Mouse (Mus musculus): Measurements from ENCODE around the gene Ppp1r13b. TPM values are rescaled to one million over a fixed set of nuclear protein-coding genes. Genes with fewer than 3 reads are reported as not detected.

Gene Ppp1r13b
- polyA plus RNA-seq, 1 experiment, result 27.8 TPM

DNA sequence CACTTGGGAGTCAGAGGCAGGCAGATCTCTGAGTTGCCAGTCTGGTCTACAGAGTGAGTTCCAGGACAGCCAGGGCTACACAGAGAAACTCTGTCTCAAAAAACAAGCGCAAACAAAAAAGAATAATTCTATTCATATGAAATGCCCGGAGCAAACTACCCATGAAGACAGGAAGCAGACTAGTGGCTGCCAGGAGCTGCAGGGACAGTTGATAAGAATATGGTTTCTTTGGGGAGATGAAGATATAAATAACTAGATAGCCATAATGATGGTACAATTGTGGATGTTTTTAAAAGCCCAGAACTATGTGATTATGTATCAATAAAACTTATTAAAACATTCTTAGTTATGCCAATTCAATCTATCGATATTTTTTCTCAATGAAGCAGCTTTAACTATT, 25.9 kb downstream of the Ppp1r13b start:
- no peak for DNase-seq (ENCODE audit: low read depth)

DNA sequence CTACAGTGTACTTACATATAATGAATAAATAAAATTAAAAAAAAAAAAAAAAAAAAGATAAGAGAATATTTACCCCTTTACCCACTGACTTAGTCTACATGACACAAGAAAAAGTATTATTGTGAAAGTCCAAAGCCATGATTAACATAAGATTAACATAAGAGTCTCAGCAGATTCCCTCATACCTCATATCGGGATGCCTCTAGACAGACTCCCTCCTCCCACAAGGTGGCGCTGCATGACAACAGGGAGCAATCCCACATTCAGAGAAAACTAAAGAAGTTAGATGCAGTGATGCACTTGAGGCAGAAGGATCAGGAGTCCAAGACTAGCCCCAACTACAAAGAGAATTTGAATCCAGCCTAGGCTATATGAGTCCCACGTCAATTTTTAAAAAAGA, 29.7 kb downstream of the Ppp1r13b start:
- peak; percentile 44 for DNase-seq (ENCODE audit: low read depth)

DNA sequence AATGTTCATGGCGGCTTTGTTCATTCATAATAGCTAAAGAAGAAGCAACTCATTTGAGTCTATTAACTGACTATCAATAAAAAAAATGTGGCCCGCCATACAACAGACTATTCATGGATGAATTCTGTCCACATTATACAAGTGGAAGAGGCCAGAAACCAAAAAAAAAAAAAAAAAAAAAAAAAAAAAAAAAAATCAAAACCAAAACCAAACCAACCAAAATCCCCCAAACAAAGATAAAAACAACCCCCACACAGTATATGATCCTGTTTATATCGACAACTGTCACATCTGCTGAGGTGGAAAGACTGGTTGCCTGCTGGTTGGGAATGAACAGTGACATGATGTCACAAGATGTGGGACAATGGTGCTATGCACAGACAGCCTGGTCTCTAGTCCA, 32.4 kb downstream of the Ppp1r13b start:
- no peak for DNase-seq (ENCODE audit: low read depth)

DNA sequence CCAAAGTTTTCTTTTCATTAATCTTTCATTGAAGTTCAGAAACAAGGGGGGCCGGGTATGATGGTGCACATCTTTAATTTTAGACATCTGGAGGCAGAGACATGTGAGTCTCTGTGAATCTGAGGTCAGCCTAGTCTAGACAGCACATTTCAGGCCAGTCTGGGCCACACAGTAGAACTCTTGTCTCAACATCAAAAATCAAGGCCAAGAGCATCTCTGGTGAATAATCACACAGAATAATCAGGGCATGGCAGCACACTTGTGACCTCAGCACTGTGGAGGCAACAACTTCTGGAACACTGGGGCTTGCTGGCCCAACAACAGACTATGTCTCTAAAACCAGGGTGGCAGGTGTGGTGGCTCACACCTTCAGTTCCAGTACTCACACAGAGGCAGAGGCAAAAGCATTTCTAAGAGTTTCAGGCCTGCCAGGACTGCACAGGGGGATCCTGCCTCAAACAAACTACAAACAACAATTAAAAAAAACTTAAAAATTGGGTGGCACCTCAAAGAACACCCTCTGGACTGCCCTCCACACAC, 33.2 kb downstream of the Ppp1r13b start:
- no peak for DNase-seq (ENCODE audit: low read depth)

DNA sequence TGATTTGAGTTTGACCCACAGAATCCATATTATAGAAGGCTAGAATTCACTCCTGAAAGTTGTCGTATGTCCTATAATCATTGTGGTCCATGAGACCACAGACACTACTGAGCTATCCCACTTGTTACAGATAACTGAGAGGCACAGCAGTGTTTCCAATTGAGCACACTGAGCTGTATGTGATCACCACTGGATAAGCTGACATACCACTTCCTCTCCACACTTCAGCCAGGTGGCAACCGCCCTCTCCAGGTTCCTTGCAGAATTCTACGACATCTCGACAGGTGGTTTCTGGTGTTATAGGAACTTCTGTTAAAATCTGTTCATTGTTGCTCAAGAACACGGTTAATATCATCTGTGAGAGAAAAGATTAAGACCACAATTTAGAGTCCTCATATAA, 35.8 kb downstream of the Ppp1r13b start:
- no peak for DNase-seq (ENCODE audit: low read depth)

GRCm38 (mm10) chr12:111870811-111871210, 37.1 kb downstream of the Ppp1r13b start:
- no peak for DNase-seq (ENCODE audit: low read depth)

DNA sequence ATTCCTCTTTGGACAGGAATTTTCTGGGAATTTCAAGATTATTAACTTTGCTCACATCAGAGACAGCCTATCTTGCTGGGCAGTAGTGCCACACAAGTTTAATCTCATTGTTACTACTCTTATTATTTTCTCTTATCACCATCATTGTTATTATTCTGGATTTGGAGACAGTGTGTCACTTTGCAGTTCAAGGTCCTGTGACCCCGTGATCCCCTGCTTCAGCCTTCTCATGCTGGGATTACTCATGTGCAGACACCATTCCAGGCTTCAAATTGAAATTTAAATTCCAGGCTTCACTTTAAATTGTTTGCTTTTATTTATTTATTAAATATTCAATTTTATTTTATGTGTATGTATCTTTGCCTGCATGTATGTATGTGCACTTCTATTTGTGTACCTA, 38.1 kb downstream of the Ppp1r13b start:
- DNase-seq (ENCODE audit: low read depth), result no peak

DNA sequence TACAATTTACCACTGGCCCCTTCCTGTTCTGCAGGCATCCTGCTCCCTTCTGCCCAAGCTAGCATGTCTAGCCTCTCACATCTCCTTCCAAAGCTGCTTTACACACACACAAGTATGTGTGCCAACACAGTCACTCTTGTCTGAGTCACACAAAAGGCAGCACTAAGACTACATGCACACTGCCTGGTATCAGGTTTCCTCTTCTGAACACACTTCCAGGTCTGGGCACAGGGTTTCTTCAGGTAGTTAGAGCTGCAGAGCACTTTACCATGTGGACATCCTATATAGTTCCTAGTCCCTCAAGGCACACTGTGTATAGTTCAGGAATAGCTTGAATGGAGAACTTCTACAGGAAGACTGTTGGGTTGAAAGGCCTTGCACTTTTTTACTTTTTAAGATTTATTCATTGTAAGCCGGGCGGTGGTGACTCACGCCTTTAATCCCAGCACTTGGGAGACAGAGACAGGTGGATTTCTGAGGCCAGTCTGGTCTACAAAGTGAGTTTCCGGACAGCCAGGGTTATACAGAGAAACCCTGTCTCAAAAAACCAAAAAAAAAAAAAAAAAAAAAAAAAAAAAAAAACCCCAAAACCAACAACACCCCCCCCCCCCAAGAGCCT, 43.6 kb downstream of the Ppp1r13b start:
- no peak for DNase-seq (ENCODE audit: low read depth)

GRCm38 (mm10) chr12:111855448-111855847, 52.5 kb downstream of the Ppp1r13b start:
- DNase-seq (ENCODE audit: low read depth), result no peak

DNA sequence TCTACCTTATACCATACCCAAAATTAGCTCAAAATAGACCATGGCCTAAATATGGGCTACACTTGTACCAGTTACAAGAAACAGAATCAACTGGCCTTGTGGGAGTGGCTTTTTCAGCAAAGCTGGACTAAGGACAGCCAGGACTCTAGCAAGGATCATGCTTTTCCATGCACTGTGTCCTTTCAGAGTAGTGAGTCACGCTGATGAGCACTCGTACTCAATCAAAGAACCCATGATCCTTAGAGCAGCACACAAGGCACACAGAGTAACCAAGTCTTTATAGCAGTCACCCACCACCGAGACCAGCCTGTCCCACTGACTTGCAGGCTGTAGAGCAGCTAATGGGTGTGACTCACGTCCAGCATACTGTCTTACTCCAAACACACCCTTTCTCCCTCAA, 54.4 kb downstream of the Ppp1r13b start:
- DNase-seq (ENCODE audit: low read depth), result no peak

DNA sequence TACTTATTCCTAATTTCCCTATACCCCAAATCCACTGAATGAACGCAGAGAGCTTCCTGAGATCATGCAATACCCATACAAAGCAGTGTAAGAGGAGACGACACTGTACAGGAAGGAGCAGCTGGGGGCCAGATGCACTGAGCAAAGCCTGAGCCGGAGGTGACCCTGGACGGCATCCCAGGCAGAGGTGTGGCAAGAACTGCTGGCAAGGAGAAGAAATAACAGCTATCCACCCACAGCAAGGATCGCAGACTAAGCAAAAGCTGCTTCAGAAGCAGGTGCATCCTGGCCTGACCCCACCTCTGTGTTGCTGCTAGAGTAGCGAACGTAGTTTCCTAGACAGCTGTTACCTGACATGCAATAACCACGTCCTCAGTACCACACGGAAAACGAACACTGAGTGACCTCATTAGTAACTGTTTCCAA, 54.9 kb downstream of the Ppp1r13b start:
- DNase-seq (ENCODE audit: low read depth), result peak; percentile 52

- no peak for DNase-seq (ENCODE audit: low read depth)
Observed at GRCm38 (mm10) chr12:111851745-111852144, 56.2 kb downstream of the Ppp1r13b start.

GRCm38 (mm10) chr12:111851235-111851634, 56.7 kb downstream of the Ppp1r13b start:
- DNase-seq (ENCODE audit: low read depth), result no peak

GRCm38 (mm10) chr12:111848300-111848798, 59.6 kb downstream of the Ppp1r13b start:
- DNase-seq (ENCODE audit: low read depth), result no peak

DNA sequence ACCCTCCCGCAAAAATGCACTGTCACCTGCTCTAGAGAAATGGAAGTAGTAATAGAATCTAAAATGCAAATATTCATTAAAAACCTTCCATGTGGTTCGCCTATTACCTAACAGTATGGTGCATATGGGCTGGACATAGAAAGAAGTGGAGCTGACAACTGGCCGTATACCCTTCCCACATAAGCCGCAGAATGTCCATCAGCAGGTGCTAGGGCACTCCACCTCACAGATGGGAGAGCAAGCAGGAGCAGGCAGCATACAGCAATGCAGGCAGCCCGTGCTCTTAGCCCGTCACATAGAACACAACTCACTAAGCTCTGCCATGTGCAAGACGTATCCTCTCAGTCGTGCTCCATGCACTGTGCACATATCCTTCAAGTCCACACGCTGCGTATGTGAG, 61.1 kb downstream of the Ppp1r13b start:
- DNase-seq (ENCODE audit: low read depth), result no peak

- no peak for DNase-seq (ENCODE audit: low read depth)
Observed at GRCm38 (mm10) chr12:111845953-111846352, 62.0 kb downstream of the Ppp1r13b start.

DNA sequence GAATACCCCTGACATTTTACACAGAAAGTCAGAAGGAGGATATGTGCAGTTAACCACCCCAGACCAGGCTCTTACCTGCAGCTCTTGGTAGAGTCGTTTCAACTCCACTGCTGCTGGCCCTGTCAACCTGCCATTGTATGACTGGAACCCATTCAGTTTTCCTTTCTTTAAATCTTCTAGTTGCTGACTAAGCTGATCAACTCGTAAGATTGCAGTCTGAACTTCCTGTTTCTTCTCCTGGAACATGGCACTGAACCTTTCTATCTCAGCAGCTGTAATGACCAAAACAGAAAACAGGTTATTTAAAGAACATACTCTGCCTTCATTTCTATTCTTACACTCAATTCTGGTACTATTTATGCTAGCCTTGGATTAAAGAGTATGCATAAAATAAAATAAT, 64.4 kb downstream of the Ppp1r13b start:
- no peak for DNase-seq (ENCODE audit: low read depth)

GRCm38 (mm10) chr12:111842565-111843433, 65.1 kb downstream of the Ppp1r13b start:
- no peak for DNase-seq (ENCODE audit: low read depth)

DNA sequence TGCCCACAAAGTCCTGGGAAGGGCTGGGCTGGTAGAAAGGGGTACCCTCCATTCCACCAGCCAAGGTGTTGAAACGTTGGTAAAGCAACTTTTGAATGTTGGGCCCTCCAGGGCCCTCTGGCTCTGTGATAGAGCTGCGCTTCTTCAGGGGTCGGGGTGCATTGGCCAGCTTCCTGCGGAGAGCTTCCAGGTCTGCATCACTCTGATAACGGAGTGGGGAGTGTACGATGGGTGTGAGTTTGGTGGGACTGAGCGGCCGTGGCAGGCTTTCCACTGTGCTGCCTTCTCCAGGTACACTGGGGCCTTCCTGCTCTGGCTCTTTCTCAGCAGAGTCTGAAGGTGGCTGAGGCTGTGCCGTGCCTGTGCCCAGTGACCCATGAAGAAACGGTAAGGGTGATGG, 74.5 kb downstream of the Ppp1r13b start:
- no peak for DNase-seq (ENCODE audit: low read depth)

DNA sequence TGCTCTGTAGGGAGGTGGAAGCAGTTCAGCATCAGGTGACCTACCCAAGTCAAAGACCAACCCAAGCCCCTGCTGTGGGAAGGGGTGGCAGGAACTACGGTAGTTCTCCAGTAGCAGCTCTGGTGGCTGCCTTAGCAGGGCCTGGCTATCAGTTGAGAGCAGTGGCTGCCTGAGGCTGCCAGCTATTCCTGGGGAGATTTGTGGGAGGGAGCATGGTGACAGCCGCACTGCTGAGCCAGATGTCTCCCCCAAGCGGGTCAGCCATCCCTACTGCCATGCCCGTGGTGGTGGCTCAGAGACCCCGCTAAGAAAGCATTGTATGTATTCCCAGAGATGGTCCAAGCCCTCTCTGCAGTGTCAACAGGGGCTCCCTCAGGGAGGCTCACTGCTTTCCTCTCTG, 75.3 kb downstream of the Ppp1r13b start:
- no peak for DNase-seq (ENCODE audit: low read depth)

- no peak for DNase-seq (ENCODE audit: low read depth)
Observed at GRCm38 (mm10) chr12:111830375-111830774, 77.5 kb downstream of the Ppp1r13b start.

GRCm38 (mm10) chr12:111829954-111830353, 78.0 kb downstream of the Ppp1r13b start:
- DNase-seq (ENCODE audit: low read depth), result no peak

DNA sequence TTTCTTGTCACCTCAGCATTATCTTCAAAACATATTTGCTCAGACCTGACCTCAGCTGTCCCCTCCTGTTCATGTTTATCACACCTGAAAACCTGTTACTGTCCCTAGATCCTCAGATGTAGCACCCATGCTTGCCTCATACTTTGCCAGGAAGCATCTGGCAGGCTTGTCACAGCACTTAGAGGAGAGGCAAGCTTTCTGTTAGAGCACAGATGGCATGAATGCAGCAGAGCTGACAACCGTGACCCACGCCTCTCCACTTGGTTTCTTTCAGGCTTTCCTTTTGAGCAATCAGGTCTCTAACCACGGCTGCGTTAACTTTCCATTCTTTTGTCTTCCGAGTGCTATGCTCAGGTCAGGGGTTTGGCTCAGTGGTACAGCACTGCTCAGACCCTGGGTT, 78.5 kb downstream of the Ppp1r13b start:
- DNase-seq (ENCODE audit: low read depth), result no peak
